Mouse (Mus musculus) limb, embryonic 15.5 days (tissue): ENCODE data around the gene Slc11a2. TPM values are rescaled to one million over a fixed set of nuclear protein-coding genes. Genes with fewer than 3 reads are reported as not detected.
"Not testable (repeated sequence)": the region's sequence is repeated elsewhere in the genome, so short reads cannot be mapped to it uniquely, and the experiment has no call there.

ENCODE experiments used
- ATAC-seq: fragments of 200-750 bp; cut with Nextera tagmentation; 2 replicates; pipeline ENCODE4 v1.8.0; 2017; ENCODE audit warnings: low read depth, moderate TSS enrichment; ENCODE audit not compliant: insufficient number of reproducible peaks, low FRiP score, low TSS enrichment
- H3K27ac ChIP-seq: fragments of 300-500 bp; sonication (generic); 2 replicates; pipeline ENCODE4 v1.5.1; 2015; ENCODE audit warnings: moderate library complexity, mild to moderate bottlenecking, inconsistent platforms
- H3K27me3 ChIP-seq: fragments of 300-500 bp; sonication (generic); 2 replicates; pipeline ENCODE4 v1.6.1; 2015; ENCODE audit warnings: inconsistent platforms
- H3K36me3 ChIP-seq: fragments of 300-500 bp; sonication (generic); 2 replicates; pipeline ENCODE4 v1.6.1; 2015; ENCODE audit warnings: inconsistent platforms
- H3K4me1 ChIP-seq: fragments of 300-500 bp; sonication (generic); 2 replicates; pipeline ENCODE4 v1.6.1; 2015; ENCODE audit warnings: inconsistent platforms
- H3K4me2 ChIP-seq: fragments of 300-500 bp; sonication (generic); 2 replicates; pipeline ENCODE4 v1.6.1; 2015; ENCODE audit warnings: mild to moderate bottlenecking, inconsistent platforms
- H3K4me3 ChIP-seq: fragments of 300-500 bp; sonication (generic); 2 replicates; pipeline ENCODE4 v1.5.1; 2015; ENCODE audit warnings: mild to moderate bottlenecking, inconsistent platforms
- H3K9ac ChIP-seq: fragments of 300-500 bp; sonication (generic); 2 replicates; pipeline ENCODE4 v1.6.1; 2015; ENCODE audit warnings: inconsistent platforms
- H3K9me3 ChIP-seq: fragments of 300-500 bp; sonication (generic); 2 replicates; pipeline ENCODE4 v1.6.1; 2016; ENCODE audit warnings: inconsistent platforms
- WGBS: fragments of 180-500 bp; shearing (Covaris S2); methylation state at CpG from one replicate; pipeline ENCODE4 v1.1.7; 2015; 5-methylcytosine and 5-hydroxymethylcytosine counted together
- polyA plus RNA-seq: library from polyadenylated mRNA; unstranded; fragments of >200 nt; fragmentation: Nextera tagmentation; extraction: Ambion mirVana; gene quantifications from 2 replicates; pipeline ENCODE4 v1.2.1, GENCODE M21; 2015

Gene Slc11a2
- polyA plus RNA-seq, 1 experiment from 2014 or later = 21.6 TPM

DNA sequence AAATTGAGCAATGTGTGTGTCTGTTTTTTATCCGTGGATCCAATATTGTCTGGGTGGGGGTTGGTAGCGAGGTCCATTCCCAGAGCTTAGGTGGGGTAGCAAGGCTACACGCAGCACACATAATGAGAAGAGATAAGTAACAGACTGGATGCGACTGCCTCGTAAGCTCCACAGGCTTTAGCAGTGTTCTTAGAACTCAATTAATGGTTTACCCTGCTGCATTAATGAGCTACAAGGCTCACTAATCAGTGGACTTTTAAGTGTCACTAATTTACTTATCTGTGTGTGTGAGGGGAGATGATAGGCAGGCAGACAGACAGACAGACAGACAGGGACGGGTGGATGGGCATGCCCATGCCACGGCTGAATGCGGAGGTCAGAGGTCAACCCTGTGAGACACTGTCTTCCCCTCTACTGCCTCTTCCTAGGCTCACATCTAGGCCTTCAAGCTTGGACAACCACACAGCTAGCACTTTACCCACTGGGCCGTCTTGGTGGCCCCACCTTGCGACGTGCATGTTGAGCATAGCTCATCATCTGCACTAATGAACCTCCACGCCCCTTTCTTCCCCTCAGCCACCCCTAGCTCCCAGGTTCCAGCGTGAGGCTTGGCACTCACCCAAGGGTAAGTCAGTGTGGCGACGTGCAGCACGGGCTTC is 24.2 kb downstream of the Slc11a2 start:
- H3K4me2 ChIP-seq = no peak overlapping the region
- peaks cover 99% of the 10 kb centered on the region for H3K36me3 ChIP-seq
- 81% methylated on average over 16 of the region's 16 CpGs for whole genome bisulfite sequencing
- no peak overlapping the region for H3K4me3 ChIP-seq
- H3K4me1 ChIP-seq = no peaks in the 10 kb centered on the region
- no peaks in the 10 kb centered on the region for H3K9me3 ChIP-seq
- ATAC-seq = 0 out of 2 replicates have a peak, but pooled peaks have one; percentile 21
- no peak overlapping the region for H3K9ac ChIP-seq
- H3K27me3 ChIP-seq = no peaks in the 10 kb centered on the region
- no peak overlapping the region for H3K27ac ChIP-seq

DNA sequence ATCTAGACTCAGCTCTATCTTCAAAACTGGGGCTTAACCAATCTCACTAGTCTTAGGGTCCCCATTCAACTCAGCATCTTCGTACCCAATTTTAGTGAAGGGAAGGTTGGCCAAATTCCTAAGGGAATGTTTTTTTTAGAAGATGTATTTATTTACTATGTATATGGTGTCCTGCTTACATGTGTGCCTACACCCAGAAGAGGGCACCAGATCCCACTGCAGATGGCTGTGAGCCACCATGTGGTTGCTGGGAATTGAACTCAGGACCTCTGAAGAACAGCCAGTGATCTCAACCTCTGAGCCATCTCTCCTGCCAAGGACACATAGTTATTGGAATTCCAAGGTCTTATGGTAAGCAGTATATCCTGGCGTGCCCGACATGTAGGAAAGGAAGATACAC is 29.3 kb downstream of the Slc11a2 start:
- no peaks in the 10 kb centered on the region for H3K4me1 ChIP-seq
- H3K27me3 ChIP-seq = no peaks in the 10 kb centered on the region
- no peak for ATAC-seq
- peaks cover 72% of the 10 kb centered on the region for H3K36me3 ChIP-seq
- no peak overlapping the region for H3K4me2 ChIP-seq
- H3K27ac ChIP-seq = no peak overlapping the region
- H3K4me3 ChIP-seq = no peak overlapping the region
- H3K9me3 ChIP-seq = no peaks in the 10 kb centered on the region
- no peak overlapping the region for H3K9ac ChIP-seq
- WGBS = over 99% methylated on average over 3 of the region's 3 CpGs

DNA sequence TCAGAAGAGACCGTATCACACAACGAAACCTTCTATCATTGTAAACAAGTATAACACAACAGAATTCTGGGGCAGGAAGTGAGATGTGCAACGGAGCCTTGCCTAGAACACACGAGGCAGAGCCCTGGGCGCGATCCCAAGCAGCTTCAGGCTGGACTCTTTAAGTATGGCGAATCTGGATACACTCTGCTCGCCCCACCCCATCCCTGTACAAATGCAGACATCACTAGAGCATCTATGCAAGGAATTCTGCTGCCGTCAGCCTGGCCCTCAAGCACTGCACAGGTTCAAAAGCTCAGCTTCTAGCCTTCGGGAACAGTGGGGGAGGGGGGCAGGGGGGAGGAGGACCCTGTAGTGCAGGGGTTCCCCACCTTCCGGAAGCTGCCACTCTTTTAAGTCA is 31.9 kb downstream of the Slc11a2 start:
- Histone ChIP-seq H3K4me3 (no peak overlapping the region), H3K36me3 (peaks cover 47% of the 10 kb centered on the region), H3K9ac (no peak overlapping the region), H3K27me3 (no peaks in the 10 kb centered on the region), H3K4me1 (no peaks in the 10 kb centered on the region), H3K4me2 (no peak overlapping the region), H3K9me3 (no peaks in the 10 kb centered on the region), H3K27ac (no peak overlapping the region)
- 69% methylated on average over 11 of the region's 11 CpGs for whole genome bisulfite sequencing
- no peak for ATAC-seq

DNA sequence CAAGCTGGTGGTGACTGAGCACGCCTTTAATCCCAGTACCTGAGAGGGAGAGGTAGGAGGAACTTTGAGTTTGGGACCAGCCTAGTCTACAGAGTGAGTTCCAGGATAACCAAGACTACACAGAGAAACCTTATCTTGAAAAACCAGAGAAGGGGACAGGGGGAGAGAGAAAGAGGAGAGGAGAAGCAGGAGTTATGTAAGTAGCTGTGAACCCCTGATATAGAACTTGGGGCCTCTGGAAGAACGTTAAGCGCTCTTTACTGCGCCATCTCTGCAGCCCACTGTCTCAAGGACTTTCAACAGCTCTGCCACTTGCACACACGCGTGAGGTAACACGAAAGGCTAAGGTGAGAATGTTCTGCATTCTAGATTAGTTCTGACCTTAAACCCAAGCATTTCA is 33.3 kb downstream of the Slc11a2 start:
- no peak overlapping the region for H3K9ac ChIP-seq
- no peak overlapping the region for H3K4me3 ChIP-seq
- no peak for ATAC-seq
- no peaks in the 10 kb centered on the region for H3K9me3 ChIP-seq
- peaks cover 33% of the 10 kb centered on the region for H3K36me3 ChIP-seq
- H3K4me2 ChIP-seq = no peak overlapping the region
- 86% methylated on average over 7 of the region's 7 CpGs for WGBS
- no peak overlapping the region for H3K27ac ChIP-seq
- H3K27me3 ChIP-seq = no peaks in the 10 kb centered on the region
- no peaks in the 10 kb centered on the region for H3K4me1 ChIP-seq

DNA sequence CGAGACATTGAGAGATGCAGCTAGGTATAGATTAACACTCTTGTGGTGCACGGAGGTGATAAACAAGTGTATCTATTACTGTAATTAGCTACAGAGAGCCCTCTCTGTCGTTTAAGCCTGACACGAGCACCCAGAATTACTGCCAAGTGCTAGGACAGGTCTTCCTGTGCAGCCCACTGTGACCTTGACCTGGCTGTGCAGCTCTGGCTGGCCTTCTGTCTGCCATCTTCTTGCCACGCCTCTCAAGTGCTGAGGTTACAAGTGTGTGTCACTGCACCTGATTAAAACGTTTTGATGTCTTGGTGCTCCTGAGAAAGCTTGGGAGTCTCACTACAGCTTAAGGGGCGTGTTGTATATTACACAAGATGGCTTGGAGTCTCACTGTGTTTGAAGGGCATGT is 33.8 kb downstream of the Slc11a2 start:
- Histone ChIP-seq H3K27ac (no peak overlapping the region), H3K4me3 (no peak overlapping the region), H3K9me3 (no peaks in the 10 kb centered on the region), H3K4me2 (no peak overlapping the region), H3K4me1 (no peaks in the 10 kb centered on the region), H3K27me3 (no peaks in the 10 kb centered on the region), H3K9ac (no peak overlapping the region), H3K36me3 (peaks cover 28% of the 10 kb centered on the region)
- ATAC-seq = no peak
- 72% methylated on average over 7 of the region's 7 CpGs for WGBS

DNA sequence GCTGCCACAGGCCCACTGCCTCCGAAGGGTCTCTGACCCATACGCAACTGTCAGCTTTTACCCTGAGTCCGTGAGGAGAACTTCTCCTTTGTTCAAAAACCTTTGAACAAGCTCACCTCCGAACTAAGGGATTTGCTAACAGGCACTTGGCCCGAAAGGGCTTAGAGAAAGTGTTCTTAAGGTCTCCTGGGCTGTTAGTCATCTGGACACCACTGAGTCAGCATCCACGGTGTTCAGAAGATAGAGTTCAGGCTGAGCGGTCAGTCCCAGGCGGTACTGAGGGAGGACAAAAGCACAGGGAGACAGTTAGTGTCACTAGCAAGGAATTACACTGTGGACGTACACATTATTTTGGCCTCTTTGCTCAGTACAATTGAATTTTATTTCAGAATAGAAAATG is 36.0 kb downstream of the Slc11a2 start:
- H3K4me1 ChIP-seq = no peaks in the 10 kb centered on the region
- H3K36me3 ChIP-seq = peaks cover 6% of the 10 kb centered on the region
- no peak overlapping the region for H3K4me3 ChIP-seq
- no peak overlapping the region for H3K4me2 ChIP-seq
- H3K9me3 ChIP-seq = no peaks in the 10 kb centered on the region
- no peak overlapping the region for H3K27ac ChIP-seq
- no peak for ATAC-seq
- H3K9ac ChIP-seq = no peak overlapping the region
- 69% methylated on average over 9 of the region's 9 CpGs for WGBS
- H3K27me3 ChIP-seq = no peaks in the 10 kb centered on the region

DNA sequence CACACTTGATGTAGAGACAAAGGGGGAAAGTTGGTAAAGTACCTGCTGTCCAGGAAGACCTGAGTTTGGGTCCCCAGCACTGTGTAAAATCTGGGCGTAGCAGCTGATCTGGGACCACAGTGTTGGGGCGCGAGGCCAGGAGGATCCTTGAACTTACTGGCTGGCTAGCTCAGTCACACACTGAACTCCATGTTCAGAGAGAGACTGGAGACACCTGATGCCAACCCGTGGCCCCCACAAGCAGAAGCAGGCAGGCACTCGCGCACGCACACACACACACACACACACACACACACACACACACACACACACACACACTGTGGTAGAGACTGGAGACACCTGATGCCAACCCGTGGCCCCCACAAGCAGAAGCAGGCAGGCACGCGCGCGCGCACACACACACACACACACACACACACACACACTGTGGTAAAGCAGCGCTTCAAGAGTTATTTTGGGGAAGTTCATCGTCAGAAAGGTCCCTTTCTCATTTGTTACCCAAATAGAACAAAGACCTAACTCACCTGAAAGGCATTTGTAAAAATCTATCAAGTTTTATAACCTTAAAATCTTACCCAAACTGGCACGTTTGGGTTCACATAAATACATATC is 36.5 kb downstream of the Slc11a2 start:
- Histone ChIP-seq H3K27ac (no peak overlapping the region), H3K9ac (no peak overlapping the region), H3K4me2 (no peak overlapping the region), H3K4me3 (no peak overlapping the region), H3K9me3 (no peaks in the 10 kb centered on the region), H3K27me3 (no peaks in the 10 kb centered on the region), H3K36me3 (peaks cover under 1% of the 10 kb centered on the region), H3K4me1 (no peaks in the 10 kb centered on the region)
- WGBS = 84% methylated on average over 16 of the region's 16 CpGs
- ATAC-seq = no peak

DNA sequence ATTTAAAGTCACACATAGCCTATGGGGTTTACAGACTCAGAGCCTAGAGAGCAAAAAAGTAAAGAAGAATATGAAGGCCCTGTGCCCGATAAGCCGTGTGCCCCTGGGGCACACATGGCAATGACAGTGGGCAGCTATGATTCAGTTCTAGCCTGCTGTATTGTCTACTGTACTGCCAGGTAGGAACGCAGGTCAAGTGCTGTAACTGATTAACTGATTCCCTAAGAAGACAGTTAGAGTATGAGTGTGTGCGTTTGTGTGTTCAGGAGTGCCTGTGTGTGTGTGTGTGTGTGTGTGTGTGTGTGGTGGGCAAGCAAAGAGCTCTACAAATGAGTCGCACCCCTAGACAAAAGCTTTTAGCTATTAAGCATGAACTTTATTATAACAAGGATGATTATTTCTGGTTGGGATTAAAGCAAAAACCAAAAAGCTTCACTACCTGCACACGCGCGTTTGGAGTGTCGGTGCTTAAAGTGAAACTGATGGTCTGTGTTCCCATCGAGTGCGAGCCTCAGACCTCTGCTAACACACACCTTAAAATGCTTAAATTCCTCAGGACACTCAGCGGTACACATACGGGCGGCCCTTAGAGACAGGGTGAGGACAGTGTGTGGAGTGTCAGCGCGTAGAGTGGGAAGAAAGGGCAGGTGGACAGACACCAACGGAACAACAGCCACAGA is 37.2 kb downstream of the Slc11a2 start:
- H3K4me2 ChIP-seq = no peak overlapping the region
- H3K9ac ChIP-seq = no peak overlapping the region
- H3K4me1 ChIP-seq = no peaks in the 10 kb centered on the region
- WGBS = 91% methylated on average over 17 of the region's 17 CpGs
- no peaks in the 10 kb centered on the region for H3K9me3 ChIP-seq
- no peak overlapping the region for H3K27ac ChIP-seq
- no peaks in the 10 kb centered on the region for H3K36me3 ChIP-seq
- no peak overlapping the region for H3K4me3 ChIP-seq
- no peak for ATAC-seq
- no peaks in the 10 kb centered on the region for H3K27me3 ChIP-seq

DNA sequence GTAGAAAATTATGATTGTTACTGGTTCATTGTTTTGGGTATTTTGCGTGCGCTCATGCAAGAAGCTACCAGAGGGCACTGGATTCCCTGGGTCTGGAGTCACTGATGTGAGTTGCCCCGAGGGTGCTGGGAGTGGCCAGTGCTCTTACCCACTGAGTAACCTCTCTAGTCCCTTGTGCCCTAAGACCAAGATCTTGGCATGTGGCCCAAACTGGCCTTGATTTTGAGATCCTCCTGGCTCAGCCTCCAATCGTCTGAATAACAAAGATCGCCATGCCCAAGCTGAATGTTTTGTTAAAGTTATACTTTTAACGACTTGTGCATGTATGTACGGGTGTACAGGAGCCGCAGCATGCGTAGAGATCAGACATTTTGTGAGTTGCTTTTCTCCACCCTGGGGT is 39.2 kb downstream of the Slc11a2 start:
- H3K9ac ChIP-seq = no peak overlapping the region
- H3K4me1 ChIP-seq = no peaks in the 10 kb centered on the region
- H3K4me2 ChIP-seq = no peak overlapping the region
- H3K9me3 ChIP-seq = no peaks in the 10 kb centered on the region
- H3K36me3 ChIP-seq = no peaks in the 10 kb centered on the region
- WGBS = 90% methylated on average over 9 of the region's 9 CpGs
- ATAC-seq = no peak
- no peak overlapping the region for H3K4me3 ChIP-seq
- no peak overlapping the region for H3K27ac ChIP-seq
- H3K27me3 ChIP-seq = no peaks in the 10 kb centered on the region

DNA sequence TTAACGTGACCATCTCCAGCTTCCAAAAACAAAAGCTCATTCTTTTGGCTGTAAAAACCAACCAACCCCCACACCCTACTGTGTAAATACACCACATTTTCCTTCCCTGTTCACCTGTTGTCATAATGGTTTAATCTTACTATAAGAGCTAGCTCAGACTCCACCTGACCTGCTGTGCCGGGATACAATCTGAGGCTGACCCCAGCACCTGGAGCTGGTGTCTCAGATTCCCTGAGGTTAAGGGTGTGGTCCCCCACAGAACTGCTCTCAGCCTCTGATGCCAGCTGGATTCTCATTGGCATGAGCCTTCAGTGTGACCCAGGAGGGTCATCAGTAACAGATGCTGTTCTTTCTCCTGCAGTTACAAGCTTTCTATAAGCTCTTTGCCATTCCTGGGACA is 44.8 kb downstream of the Slc11a2 start:
- Histone ChIP-seq H3K9ac (no peak overlapping the region), H3K4me1 (no peaks in the 10 kb centered on the region), H3K9me3 (no peaks in the 10 kb centered on the region), H3K27me3 (no peaks in the 10 kb centered on the region), H3K27ac (no peak overlapping the region), H3K4me3 (no peak overlapping the region), H3K4me2 (no peak overlapping the region), H3K36me3 (no peaks in the 10 kb centered on the region)
- WGBS = 57% methylated on average over 2 of the region's 2 CpGs
- ATAC-seq = no peak

DNA sequence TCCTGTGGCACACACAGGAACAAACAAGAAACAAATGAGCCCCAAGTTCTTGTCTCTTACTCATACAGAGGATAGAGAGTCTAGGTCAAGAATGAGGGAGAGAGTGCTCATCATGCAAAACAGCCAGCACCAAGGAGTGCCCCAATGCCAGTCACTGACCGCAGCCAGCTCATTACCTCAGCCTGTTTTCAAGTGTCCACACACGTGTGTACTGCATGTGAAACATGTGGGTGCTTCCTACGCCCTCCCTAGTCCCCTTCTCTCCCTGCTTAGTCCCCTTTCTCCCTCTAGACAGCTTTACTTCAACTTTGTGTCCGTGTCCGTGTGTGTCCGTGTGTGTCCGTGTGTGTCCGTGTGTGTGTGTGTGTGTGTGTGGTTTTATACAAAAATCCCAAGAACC is 45.2 kb downstream of the Slc11a2 start:
- Histone ChIP-seq H3K9ac (no peak overlapping the region), H3K4me1 (no peaks in the 10 kb centered on the region), H3K27me3 (no peaks in the 10 kb centered on the region), H3K4me2 (no peak overlapping the region), H3K27ac (no peak overlapping the region), H3K4me3 (no peak overlapping the region), H3K9me3 (no peaks in the 10 kb centered on the region), H3K36me3 (no peaks in the 10 kb centered on the region)
- ATAC-seq = no peak
- WGBS = 87% methylated on average over 8 of the region's 8 CpGs

DNA sequence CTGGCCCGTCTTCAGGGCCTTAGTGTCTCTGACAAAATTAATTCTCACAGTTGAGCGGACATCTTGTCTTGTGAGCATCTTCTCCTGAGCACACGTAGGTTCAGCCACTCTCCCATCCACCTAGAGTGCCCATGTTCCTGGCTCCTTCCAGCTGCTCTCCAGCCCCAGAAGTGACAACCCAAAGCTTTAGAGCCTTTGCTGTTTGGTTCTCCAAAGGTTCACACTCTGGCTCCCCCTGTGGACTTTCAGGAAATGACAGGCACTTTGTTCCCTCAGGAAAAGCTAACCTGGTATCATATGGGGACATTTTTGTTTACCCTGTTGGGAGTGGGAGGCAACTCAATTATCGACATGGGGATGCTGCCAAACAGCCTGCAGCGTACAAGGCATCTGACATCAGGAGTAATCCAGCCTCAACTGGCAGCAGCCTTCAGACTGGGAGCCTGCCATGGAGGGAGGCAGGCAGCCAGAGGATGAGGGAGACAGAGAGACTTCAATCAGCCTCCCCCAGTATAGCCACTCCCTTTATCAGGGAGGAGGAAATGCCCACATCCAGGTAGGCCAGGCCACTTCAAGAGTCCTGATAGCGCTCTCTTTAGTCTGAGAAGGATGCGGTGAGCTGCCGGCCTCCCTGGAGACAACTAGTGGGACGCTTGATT is 46.9 kb downstream of the Slc11a2 start:
- H3K27ac ChIP-seq, H3K27me3 ChIP-seq, H3K9ac ChIP-seq, H3K36me3 ChIP-seq, H3K4me2 ChIP-seq, H3K4me3 ChIP-seq, H3K9me3 ChIP-seq, ATAC-seq, H3K4me1 ChIP-seq: not testable (repeated sequence)
- WGBS = 34% methylated on average over 4 of the region's 9 CpGs
